Mouse (Mus musculus) mature B cell (primary cell): ENCODE data around the gene Pla2g10.
"Not testable (repeated sequence)": the region's sequence is repeated elsewhere in the genome, so short reads cannot be mapped to it uniquely, and the experiment has no call there.

Experiments
- in situ Hi-C: fragments of 300-500 bp; cut with MboI; formaldehyde crosslinking; loops from 2 replicates; pipeline ENCODE4 v1.14.3; 2019

Pla2g10 gene

DNA sequence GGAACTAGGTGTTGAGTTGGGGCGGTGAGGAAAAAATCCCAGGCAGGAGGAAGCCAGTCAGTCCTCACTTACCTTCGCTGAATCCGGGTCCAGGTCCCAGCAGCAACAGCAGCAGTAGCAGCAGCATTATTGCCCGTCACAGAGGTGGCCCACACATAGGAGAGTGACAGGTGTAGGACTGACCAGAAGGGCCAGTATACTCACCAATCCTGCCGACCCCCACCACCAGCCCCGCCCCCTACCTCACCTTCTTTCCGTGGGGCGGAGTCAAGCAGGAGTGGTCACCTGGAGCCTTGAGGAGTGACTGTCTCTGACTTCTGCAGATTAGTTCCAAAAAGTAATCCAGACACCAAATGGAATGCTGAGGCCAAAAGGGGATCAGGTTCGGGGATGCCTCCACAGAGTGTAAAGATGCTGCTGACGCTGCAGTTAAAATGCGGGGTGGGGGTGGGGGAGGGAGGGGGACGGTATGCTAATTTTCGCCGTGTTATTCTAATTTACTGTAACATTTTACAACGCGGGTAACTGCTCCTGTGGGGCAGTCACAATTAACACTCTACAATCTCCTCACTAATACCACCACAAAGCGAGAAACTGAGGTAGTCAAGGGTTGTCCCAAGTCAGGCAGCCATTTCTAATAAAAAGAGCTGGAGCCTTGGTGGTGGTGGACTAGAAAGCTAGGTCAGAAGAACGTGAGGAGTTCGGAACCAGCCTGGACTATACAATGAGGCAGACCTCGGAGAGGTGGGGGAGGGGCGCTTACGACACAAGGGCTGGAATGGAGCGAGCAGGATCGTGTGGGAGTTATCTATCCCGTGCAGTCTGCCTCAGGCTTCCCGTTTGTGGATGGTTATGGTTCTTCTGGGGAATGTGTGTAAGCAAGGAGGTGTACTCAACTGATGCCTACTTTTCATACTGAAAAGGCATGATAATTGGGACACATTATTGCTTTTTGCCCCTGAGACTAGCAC, at the start of gene Pla2g10:
TSS of gene Pla2g10 (minus strand) at position 699 of the 971 bp plus-strand sequence.
- in situ Hi-C loops, result no loop called here

DNA sequence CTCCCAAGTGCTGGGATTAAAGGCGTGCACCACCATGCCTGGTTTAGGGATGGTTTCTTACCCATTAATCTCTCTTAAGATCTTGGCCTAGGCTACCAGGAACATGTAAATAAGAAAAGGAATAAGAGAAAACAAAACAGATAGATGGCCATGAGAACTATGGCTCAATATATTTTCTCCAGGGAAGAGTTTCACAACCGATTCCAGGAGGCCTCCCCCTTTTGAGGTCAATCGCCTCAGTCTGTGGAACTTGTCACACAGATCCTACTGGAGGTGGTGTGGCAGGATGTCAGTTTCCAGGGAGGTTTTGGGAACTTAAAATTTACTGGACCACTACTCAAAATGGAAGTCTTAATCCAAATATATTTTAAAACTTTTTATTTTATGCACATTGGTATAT, 43.9 kb upstream of the Pla2g10 start:
- in situ Hi-C loops, result not testable (repeated sequence)

DNA sequence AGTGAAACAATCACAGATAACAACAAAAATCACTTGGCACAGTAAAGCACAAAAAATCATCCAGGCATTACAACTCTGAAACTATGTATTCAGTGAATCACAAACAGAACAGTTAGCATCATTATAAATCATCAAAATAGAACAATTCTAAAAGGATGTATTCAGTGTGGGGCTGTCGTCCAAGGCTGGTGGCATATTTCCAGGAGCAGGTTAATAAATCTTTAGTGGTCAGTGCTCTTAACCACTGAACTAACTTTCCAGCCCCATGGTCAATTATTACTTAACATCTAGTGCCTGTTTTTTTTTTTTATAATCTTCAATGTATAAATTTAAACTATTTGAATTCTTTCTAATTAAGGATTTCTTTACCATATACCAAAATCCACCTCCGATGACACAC, 43.2 kb upstream of the Pla2g10 start:
- in situ Hi-C loops, result not testable (repeated sequence)

DNA sequence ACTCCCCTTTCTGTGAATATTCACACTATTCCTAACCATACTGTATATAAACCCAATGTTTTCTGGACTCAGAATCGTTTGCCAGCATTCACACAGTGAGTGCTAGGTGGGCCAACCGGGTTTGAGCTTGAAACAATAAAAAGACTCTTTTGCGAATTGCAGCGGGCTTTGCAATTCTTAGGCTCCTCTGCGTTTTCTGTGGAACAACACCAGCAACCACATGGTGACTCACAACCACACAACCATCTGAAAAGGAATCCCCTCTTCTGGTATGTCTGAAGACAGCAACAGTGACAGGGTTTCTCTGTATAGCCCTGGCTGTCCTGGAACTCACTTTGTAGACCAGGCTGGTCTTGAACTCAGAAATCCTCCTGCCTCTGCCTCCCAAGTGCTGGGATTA, 41.3 kb upstream of the Pla2g10 start:
- in situ Hi-C loops, result not testable (repeated sequence)

DNA sequence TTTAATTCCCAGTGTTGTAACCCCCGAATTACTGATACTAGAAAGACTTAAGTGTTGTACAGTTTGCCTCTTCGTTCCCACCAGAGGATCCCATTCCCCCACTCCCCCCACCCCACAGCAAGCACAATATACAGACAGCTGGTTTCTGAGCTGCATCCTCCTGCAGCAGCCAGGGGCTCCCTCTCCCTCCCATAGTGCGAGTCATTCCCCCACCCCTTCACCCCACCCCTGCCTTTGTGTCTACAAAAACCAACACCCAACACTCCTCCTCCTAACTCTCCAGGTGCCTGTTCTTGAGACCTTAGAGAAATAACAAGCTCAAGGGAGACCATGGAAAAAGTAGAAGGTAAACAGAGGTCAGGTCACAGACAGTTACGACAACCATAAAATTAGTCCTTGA, 40.8 kb upstream of the Pla2g10 start:
- in situ Hi-C loops, result not testable (repeated sequence)

DNA sequence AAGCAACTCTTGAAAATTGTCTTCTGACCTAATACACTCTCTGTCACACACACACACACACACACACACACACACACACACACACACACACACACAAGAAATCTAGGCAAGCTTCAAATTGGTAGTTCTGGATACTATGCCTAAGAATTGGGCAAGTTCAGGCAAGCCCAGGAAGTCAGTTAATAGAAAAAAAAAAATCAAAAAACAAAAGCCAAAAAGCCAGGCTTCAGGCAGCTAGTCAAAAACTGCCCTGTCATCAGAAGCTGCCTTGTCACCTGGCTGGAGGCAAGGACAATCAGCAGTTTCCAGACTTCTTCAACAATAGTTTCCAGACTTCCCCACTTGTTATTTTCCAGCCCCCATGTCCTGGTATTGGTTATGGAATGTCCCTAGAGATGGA, 35.6 kb upstream of the Pla2g10 start:
- in situ Hi-C loops, result no loop called here

DNA sequence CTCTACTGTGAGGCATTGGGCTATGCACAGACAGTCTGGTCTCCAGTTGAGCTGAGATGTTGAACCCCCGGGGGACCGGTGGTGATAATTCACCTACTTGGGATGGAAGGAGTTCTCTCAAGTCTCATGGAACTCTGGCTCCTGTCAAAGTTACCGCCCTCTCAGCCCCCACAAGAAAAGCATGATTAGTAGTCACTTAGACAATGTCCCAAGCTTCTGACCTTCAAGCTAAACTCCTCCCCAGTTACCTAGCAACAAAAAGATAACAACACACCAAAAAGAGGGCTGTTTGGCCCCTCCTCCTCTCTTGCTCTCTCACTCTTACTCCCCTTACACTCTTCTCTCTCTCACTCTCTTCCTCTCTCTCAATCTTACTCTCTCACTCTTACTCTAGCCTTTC, 33.7 kb upstream of the Pla2g10 start:
- in situ Hi-C loops, result no loop called here

DNA sequence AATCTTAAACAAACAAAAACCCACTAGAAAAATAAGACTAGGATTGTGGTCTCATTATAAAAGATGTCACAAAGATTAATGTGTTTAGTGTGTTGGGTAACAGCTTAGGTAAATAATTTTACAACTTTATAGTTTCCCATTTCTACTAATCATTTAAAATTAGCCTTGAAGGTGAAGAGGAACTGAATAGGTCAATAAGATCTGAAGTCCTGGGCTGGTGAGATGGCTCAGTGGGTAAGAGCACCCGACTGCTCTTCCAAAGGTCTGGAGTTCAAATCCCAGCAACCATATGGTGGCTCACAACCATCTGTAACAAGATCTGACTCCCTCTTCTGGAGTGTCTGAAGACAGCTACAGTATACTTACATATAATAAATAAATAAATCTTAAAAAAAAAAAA, 32.0 kb upstream of the Pla2g10 start:
- in situ Hi-C loops, result not testable (repeated sequence)

DNA sequence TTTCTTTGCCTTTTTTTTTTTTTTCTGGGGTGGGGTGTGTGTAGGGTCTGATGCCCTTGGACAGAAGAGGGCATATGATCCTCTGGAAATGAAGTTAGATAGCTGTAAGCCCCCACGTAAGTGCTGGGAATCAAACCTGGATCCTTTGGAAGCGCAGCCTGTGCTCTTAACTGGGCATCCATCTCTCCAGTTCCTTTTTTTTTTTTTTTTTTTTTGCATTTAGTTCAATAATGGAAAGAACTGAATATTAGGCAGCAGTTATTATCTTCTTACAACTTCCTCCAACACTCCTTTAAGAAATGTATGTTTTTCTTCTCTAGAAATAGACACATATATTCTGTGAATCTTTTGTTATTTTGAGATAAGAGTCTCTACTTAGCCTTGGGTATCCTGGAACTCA, 27.0 kb upstream of the Pla2g10 start:
- in situ Hi-C loops, result no loop called here

DNA sequence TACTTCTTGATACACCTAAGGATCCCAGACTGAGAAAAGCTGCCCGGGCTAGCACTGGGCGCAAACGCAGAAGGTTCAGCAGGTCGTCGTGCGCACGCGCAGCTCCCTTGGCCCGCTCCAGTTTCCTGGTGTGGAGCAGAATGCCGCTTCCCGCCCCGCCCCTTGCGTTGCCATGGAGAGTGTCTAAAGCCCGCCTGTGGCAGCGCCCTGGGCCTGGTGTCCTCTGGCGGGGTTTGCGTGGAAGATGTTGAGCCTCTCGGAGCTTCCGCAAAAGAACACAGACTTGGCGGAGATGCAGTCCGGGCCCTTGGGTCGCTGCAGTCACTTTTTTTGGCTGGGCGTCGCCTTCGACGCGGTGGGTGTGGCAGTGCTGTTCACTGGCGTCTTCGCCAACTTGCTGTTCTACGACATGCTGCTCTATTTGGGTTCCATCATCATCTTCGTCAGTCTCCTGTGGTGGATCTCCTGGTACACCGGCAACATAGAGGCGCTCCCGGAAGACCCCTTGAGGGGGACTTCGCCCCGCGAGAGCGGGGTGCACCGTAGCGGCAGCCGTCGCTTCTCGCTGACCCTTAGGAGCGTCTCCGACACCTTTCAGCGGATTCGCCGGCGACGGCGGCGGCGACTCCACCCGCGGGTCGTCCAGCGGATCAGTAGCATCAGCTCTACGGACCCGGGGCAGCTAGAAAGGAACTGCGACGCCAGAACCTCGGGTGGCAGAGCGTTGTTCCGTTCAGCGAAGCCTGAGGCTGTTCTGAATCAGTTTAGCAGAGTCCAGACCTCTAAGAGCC, 23.8 kb upstream of the Pla2g10 start:
- in situ Hi-C loops, result no loop called here

DNA sequence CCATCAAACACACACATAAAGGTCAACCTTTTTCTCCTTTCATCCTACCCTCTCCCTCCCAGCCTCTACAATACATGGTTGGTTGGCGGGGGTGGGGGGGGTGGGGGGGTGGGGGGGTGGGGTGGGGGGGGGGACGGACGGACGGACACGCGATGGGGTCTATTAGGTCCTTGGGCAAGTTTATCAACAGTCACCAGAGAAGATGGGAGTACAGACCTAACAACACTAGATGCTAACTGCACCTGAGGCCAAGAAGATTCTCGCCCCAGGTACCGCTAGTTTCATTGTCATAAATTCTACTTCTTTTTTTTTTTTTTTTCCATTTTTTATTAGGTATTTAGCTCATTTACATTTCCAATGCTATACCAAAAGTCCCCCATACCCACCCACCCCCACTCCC, 23.2 kb upstream of the Pla2g10 start:
- in situ Hi-C loops, result no loop called here

DNA sequence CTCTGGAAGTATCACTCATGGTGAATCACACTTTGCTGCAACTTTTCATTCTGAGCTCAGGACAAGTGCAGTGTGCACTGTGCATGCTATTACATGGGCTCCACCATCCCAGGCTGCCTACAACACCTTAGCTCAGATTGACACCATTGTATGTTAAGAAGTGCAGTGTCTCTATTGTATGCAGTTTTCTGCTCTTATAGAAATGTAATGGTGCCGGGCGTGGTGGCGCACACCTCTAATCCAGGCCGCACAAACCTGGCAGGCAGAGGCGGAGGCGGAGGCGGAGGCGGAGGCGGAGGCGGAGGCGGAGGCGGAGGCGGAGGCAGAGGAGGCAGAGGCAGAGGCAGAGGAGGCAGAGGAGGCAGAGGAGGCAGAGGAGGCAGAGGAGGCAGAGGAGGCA, 19.8 kb upstream of the Pla2g10 start:
- in situ Hi-C loops, result no loop called here

DNA sequence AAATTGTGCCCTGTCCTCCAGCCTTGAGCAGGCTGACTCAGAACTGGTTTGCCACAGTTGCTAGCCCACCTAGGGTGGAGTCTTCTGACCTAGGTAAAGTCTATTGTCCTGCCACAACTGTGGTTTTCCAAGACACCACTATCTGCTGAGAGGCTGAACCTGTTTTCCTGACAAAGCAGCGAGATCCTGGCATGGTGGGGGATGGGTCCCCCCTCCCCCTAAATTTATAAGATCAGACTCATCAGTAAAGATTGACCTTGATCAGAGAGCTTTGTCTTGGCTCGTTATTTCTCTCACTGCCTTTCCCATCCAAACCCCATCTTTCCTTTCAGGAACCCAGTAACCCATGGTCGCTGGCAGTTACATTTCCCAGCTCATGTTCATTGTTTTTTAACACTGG, 19.2 kb upstream of the Pla2g10 start:
- in situ Hi-C loops, result no loop called here

DNA sequence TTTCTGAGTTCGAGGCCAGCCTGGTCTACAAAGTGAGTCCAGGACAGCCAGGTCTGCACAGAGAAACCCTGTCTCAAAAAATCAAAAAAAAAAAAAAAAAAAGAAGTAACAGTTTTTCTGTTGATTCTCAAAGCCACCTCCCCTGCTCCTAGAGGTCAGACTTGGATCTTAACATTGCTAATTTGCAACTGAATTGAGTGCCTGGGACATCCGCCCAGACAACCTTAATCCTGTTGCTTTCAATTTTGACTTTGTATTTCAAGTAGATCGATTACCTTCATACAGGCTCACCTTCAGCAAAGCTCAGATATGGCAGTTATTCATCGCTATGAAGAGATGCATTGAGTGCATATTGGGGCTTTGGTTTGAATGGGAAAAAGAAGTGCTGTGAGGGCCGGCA, 18.5 kb upstream of the Pla2g10 start:
- in situ Hi-C loops, result no loop called here

DNA sequence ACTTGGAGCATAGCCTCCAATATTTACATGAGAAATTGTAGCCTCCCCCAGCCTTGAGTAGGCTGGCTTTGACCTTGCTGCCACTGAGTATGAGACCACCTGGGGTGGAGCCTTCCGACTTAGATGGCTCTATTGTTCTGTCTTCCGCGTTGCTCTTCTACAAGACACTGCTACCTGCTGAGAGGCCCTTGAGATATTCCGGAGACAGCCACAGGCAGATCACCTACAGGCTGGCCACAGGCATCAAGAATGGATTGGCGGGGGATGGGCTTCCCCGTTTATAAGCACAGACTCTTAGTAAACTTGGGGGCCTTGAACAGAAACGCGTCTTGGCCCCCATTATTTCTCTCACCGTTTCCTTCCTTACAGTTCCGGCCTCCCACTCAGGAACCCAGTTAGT, 18.0 kb upstream of the Pla2g10 start:
- in situ Hi-C loops, result not testable (repeated sequence)

DNA sequence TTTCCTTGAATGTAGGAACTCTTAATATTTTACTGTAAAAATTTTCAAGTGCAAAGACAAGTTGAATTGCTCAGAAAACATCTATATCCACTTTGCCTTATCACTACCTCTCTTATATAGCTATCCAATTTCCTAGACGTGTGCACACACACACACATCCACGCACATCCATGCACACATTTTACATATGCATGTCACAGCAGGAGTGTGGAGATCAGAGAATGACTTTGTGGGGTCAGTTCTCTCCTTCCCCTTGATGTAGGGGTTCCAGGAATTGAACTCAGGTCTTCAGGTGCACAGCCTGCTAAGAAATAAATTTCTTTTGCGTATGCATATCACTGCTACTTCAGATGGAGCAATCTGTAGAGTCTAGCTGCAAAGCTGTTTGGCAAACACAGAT, 17.3 kb upstream of the Pla2g10 start:
- in situ Hi-C loops, result no loop called here

DNA sequence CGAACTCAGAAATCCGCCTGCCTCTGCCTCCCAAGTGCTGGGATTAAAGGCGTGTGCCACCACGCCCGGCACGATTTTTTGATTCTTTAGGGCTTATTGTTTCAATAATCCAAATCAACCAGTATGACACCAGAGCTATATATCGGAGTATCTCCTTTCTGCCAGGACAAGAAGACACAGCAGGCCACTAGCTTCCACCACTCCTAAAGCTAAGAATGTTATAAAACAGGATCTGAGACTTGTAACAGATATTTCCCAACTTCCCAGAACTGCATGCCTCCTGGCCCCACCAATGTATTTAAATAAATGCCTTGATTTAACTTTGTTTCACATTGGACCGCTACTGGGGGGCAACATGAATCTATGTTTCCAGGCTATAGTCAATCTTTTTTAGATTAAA, 16.9 kb upstream of the Pla2g10 start:
- in situ Hi-C loops, result no loop called here

DNA sequence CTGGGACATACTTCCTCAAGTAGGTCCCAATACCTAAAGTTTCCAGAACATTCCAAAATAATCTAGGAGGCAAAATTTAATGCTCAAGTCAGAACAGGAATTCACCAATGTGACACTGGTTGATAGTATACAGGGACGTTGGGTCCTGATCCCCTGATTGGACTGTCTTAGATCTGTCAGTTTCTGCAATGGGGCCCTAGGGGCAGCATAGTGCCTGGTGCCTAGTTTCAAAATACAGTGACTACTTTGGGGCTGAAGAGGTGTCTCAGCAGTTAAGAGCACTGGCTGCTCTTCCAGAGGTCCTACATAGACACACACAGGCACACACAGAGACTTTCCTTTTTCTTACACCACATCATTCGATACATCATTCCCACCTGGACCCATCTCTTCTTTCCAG, 10.1 kb upstream of the Pla2g10 start:
- in situ Hi-C loops, result no loop called here

DNA sequence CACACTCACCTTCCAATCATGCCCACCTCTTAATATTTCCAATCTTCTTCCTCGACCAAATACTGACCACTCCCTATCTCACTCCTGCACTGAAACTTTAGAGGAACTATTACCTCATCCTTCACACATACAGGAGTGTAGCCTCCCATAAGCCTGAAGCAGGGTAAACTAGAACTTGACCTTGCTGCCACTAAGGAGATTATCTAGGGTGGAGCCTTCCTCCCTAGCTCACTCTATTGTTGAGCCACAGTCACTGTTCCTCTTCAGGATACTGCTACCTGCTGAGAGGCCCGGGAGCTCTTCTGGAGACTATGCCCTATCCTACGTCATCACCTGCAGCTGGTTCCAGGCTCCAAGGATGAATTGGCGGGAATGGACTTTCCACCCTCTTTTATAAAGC, 8.3 kb upstream of the Pla2g10 start:
- in situ Hi-C loops, result not testable (repeated sequence)

DNA sequence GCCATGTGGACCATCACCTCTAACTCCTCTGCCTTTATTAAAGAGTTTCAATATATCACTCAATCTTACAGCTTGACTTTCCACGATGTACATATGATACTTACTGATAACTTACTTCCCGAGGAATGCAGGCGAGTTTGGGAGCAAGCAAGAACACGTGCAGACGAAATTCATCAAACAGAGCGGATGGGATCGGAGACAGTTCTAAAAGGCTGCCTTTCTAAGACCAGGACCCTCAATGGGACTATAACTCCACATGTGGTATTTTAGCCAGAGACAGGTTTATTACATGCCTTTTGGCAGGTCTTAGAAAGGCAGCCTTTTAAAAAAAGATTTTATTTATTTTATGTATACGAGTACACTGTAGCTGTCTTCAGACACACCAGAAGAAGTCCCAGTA, 5.2 kb upstream of the Pla2g10 start:
- in situ Hi-C loops, result no loop called here

DNA sequence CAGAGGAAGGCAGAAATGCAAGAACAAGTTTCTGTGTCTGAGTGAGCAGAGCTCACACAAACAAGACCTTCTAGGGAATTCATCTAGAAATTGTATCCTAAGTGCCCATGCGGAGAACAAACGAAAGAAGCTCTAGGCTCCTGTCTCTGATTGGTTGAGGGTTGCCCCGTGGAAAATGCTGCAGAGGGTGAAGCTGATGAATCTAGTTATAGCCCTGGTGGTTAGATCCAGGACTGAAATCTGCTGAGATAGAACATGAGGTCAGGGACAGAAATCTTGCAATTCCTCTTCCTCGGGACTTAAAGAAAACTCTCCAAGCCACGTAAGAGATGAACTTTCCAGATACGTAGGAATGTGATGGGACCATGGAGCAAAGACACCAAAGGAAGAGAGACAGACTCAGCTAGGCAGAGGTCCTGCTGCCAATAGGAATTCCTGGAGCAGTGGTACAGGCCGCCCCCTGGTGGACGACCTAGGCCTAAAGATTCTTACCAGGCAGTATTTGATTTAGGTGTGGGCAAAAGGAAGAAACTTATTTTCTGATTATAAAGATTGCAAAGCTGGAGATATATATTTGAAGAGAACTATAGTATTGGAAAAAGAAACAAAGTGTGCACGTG, 2.8 kb upstream of the Pla2g10 start:
- in situ Hi-C loops, result no loop called here

DNA sequence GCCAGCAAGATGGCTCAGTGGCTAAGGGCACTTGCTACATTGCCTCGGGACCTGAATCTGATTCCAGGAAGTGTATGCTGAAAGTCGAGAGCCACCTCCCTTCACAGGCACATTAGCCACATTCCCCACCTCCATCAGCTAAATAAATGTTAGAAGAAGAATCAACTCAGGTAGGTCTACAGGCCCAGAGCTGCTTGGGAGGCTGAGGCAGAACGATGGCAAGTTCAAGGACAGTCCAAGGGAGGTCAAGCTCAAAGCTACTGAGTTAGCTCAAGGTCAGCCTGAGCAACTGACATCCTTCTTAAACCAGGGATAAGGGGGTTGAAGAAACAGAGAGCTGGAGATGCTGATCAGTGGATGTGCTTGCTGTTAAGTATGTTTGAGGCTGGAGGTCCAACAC, 2.0 kb upstream of the Pla2g10 start:
- in situ Hi-C loops, result no loop called here

DNA sequence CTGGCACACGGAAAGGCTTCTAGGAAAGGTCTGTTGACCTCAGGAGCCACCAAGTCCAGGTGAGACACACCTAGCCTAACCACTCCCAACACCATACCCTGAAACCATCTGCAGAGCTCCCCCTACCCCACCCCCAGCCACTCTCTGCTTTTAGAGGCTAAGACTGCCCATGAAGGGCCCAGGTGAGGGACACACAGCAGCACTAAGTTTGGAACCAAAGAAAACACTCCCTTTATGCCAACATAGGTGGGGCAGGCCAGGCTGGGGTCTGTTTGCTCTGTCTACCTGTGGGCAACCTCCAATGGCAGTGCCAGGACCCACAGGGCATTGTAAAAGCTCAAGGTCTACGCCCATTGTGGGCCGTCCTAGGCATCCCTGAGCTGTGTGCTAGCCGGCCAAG, 1.4 kb downstream of the Pla2g10 start:
- in situ Hi-C loops, result no loop called here
